Mouse (Mus musculus): ENCODE results near the gene Mmp25.
"Not testable (repeated sequence)": the region's sequence is repeated elsewhere in the genome, so short reads cannot be mapped to it uniquely, and the experiment has no call there.

Mmp25 gene

DNA sequence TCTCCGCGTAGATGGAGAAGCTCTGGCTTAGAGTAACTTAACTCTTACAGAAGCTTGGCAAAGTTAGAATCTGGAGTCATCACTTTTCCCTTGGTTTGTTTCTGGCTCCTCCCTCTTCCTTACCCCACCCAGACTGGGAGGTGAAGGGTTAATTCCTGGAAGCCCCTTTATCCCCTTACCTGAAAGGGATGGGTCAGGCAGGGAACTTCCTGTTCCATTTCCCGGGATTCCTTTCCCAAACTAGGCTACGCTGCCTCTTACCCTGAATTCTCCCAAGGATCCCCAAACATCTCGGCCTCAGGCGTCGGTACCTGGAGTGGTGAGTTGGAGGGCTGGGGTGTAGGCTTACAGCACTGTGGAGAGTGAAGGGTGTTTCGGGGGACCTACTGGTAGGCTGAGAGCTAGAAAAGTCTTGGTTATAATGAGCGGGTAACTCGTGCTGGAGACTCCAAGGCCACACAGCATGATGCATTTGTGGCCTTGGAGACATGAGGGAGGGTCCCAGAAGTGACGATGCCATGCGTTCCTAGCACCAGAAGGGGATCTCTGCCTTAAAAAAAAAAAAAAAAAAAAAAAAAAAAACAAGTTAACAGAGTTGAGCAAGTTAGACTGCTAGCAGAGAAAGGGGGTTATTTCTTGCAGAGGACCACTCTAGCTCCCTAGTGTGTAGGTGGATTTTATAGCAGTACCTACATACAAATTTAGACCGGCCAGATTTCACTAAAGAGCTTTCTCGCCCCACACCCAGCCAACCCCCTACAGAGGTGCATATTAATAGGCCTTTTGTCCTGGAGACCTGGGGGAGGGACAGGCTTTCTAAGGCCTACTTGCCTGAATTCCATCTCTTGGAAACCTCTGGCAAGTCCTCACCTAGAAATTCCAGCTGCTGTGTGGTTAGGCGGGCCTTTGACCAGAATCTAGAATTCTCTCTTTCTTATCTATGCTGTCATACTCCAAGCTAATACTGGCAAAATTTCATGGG lies 44.1 kb downstream of the Mmp25 start, which contains the start of gene Zscan10:
Gene Zscan10 (plus strand): TSS at position 216 of the 982 bp plus-strand sequence.
- DNase-seq (ENCODE audit: low spot score in 2 of 2), result no peak

GRCm38 (mm10) chr17:23599605-23600063 lies 45.4 kb downstream of the Mmp25 start:
- no peak for DNase-seq (ENCODE audit: low spot score in 2 of 2)

DNA sequence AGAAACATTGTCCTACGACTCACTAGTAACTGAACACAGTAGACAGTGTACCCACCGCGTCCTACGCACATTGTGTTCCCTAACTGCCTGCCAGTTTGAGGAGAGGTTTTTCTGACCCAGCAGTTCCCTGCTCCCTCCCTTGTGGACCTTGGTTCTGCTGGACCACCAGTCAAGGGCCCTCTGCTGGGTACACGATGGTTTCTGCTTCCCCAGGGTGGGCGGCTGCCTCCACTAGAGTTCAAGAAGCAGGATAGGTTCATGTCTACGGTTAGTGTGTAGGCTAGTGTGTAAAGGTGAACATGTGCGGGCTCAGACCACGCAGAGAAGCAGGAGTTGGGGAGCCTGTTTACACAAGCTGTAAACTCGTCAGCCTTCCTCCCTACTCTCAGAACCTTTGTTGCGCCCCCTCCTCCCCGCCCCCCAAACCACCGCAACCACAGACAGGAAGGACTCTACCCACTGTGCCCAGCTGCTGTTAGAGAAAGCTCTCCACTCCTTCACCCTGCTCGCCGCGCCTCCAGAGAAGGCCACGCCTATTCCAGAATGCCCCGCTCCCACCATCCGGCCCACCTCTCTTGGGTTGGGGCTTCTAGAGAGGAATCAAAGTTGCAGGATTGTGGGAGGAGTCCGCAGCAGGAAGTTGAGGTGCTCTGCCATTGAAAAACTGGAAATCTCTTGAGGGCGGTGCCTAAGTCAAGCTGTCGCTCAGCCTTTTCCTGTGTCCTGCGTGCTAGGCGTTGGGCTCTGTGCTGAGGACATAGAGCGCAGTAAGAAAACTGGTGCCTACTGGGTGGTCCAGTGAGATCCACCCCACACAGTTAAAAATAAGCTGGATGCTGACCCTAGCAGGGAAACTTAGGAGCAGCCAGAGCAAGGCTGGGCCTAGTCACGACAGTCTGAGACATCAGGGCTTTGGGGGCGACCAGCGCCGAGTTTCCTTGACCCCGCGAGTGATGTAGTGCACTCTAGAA lies 46.2 kb downstream of the Mmp25 start, which contains the start of gene Zfp13:
Gene Zfp13 (minus strand): TSS at position 906 of the 971 bp plus-strand sequence.
- peak; percentile 74 to 80 for DNase-seq (ENCODE audit: low spot score in 2 of 2)

GRCm38 (mm10) chr17:23595139-23595538 lies 49.9 kb downstream of the Mmp25 start:
- DNase-seq (ENCODE audit: low spot score in 2 of 2), result not testable (repeated sequence)

- no peak for DNase-seq (ENCODE audit: low spot score in 2 of 2)
These were observed 52.2 kb downstream of the Mmp25 start for GRCm38 (mm10) chr17:23592926-23593300.

DNA sequence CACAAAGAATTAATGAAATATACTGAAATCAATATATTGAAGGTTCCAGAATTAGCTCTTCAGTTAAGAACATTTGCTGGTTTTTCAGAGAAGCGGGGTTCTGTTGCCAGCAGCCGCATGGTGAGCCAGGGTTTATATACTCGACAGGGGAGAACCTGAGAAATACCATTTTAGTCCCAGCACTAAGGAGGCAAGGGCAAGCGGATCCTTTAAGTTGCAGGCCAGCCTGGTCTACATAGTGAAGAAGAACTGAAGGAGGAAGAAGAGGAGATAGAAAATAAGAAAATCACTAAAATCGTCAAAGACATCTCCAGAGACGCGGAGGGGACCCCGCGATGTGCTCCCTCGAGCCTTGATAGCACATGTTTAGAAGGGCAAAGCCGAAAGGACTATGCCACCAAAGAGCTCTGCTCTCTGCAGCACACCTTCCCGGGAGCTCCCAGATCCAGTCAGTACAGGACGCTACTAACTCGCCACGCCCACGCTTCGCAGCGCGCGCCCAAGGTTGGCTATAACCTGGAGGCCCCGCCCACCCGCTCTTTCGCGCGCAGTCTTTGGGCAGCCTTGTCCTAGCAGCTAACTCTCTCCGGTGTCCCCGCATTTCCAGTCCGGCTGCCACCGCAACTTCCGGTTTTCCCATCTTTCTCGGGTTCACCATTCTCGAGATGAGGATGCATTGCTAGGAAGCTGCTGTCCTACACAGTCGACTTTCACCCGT lies 52.7 kb downstream of the Mmp25 start:
- DNase-seq (ENCODE audit: low spot score in 2 of 2), result peak; percentile 91 to 95

DNA sequence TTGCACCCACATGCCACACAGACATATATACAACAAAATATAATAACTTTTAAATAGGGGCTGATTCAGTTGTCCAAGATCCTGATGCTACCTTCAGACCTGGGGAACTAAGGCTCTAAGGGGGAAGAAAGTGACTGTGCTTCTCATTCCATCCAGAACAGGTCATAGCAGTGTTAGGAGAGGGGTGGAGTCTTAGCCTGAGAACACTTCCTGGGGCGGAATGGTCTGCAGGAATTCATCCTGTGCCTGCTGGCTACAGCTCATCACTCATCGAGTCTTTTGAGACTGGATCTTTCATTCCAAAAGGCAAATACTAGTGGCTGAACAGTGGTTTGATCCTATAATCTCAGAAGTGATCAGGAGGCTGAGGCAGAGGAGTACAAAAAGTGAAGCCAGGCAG lies 57.8 kb downstream of the Mmp25 start:
- DNase-seq (ENCODE audit: low spot score in 2 of 2), result no peak

- DNase-seq (ENCODE audit: low spot score in 2 of 2), result no peak
These were observed 59.2 kb downstream of the Mmp25 start for GRCm38 (mm10) chr17:23585721-23586491.

DNA sequence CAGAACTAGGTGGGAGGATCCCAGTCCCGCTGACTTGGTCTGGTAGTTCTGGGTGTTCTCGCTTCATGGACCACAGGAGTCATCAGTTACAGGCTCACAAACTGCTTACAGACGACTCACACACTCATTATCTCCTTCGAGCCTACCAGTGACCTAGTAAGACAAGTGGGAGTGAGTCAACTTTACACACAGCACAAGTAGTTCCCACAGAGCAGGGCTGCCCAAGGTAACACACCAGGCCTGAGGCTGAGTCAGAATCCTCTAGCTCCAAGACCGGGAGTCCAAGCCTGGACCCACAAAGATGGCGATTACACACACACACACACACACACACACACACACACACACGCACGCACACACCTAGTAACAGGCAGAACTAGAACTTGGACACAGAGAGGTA lies 60.3 kb downstream of the Mmp25 start:
- DNase-seq (ENCODE audit: low spot score in 2 of 2), result no peak
